Mouse (Mus musculus) myocyte (in vitro differentiated cells): ENCODE measurements around the gene Wdr64. TPM values are rescaled to one million over a fixed set of nuclear protein-coding genes. Genes with fewer than 3 reads are reported as not detected.

ENCODE experiments used
- H3K27me3 ChIP-seq: one replicate; pipeline ENCODE4 v1.6.1; 2011; ENCODE audit not compliant: control insufficient read depth, insufficient read depth, insufficient read length
- H3K36me3 ChIP-seq: one replicate; pipeline ENCODE4 v1.6.1; 2011; ENCODE audit not compliant: control insufficient read depth, insufficient read depth
- H3K4me2 ChIP-seq: one replicate; pipeline ENCODE4 v1.6.1; 2011; ENCODE audit warnings: low read depth, control low read depth
- H3K4me3 ChIP-seq: one replicate; pipeline ENCODE4 v1.5.1; 2011; ENCODE audit warnings: mild to moderate bottlenecking, control low read depth, moderate library complexity
- H3K79me2 ChIP-seq: one replicate; pipeline ENCODE4 v1.6.1; 2011; ENCODE audit not compliant: control insufficient read depth, insufficient read depth
- H3ac ChIP-seq: one replicate; pipeline ENCODE4 v1.6.1; 2011; ENCODE audit not compliant: control insufficient read depth, insufficient read length
- CEBPB ChIP-seq: IDR thresholded peaks from 2 replicates; pipeline ENCODE4 v1.6.1; 2011; ENCODE audit warnings: mild to moderate bottlenecking, moderate library complexity; ENCODE audit not compliant: poor library complexity, insufficient read depth, severe bottlenecking
- E2F4 ChIP-seq: IDR thresholded peaks from one replicate; pipeline ENCODE4 v1.6.1; 2011; ENCODE audit warnings: mild to moderate bottlenecking, control low read depth, moderate library complexity; ENCODE audit not compliant: insufficient read depth
- MAX ChIP-seq: IDR thresholded peaks from one replicate; pipeline ENCODE4 v1.6.1; 2011; ENCODE audit warnings: low read depth, mild to moderate bottlenecking, control low read depth
- MYOD1 ChIP-seq, 3 experiments: IDR thresholded peaks; one replicate each; pipeline ENCODE4 v1.6.1; 2011; ENCODE audit warnings: control low read depth in 2 of 3, low read depth in 2 of 3, mild to moderate bottlenecking in 2 of 3, moderate library complexity in 1 of 3; ENCODE audit not compliant: insufficient read length in 2 of 3, control insufficient read depth in 1 of 3
- MYOG ChIP-seq, 3 experiments: IDR thresholded peaks; one replicate each; pipeline ENCODE4 v1.6.1; 2011; ENCODE audit warnings: control low read depth in 2 of 3, low read depth in 2 of 3, mild to moderate bottlenecking in 2 of 3; ENCODE audit not compliant: insufficient read length in 2 of 3, control insufficient read depth in 1 of 3, insufficient read depth in 1 of 3
- POLR2A ChIP-seq: IDR thresholded peaks from one replicate; pipeline ENCODE4 v1.6.1; 2011; ENCODE audit warnings: low read depth, mild to moderate bottlenecking, control low read depth, moderate library complexity; ENCODE audit not compliant: insufficient read length
- POLR2AphosphoS2 ChIP-seq: IDR thresholded peaks from one replicate; pipeline ENCODE4 v1.6.1; 2011; ENCODE audit warnings: low read depth, control low read depth; ENCODE audit not compliant: insufficient read length
- REST ChIP-seq: IDR thresholded peaks from one replicate; pipeline ENCODE4 v1.6.1; 2011; ENCODE audit warnings: mild to moderate bottlenecking, control low read depth, moderate library complexity; ENCODE audit not compliant: insufficient read depth, insufficient read length
- SRF ChIP-seq: IDR thresholded peaks from one replicate; pipeline ENCODE4 v1.6.1; 2011; ENCODE audit warnings: low read depth; ENCODE audit not compliant: control insufficient read depth, insufficient read length
- TCF12 ChIP-seq: IDR thresholded peaks from one replicate; pipeline ENCODE4 v1.6.1; 2011; ENCODE audit warnings: mild to moderate bottlenecking, control low read depth; ENCODE audit not compliant: poor library complexity, insufficient read depth, severe bottlenecking
- TCF3 ChIP-seq: IDR thresholded peaks from one replicate; pipeline ENCODE4 v1.6.1; 2011; ENCODE audit warnings: low read depth, control low read depth; ENCODE audit not compliant: insufficient read length
- USF1 ChIP-seq: IDR thresholded peaks from one replicate; pipeline ENCODE4 v1.6.1; 2011; ENCODE audit warnings: low read depth, mild to moderate bottlenecking, control low read depth, moderate library complexity
- polyA plus RNA-seq: library from polyadenylated mRNA; unstranded; fragments of >200 nt; fragmentation: generic; extraction: Trizol; gene quantifications from one replicate; pipeline ENCODE4 v1.2.1, GENCODE M21; 2012; ENCODE audit warnings: missing spikeins

Gene Wdr64
- polyA plus RNA-seq, 1 experiment = not detected

GRCm38 (mm10) chr1:175829220-175829619 lies 130.8 kb downstream of the Wdr64 start:
- TF ChIP-seq TCF3 = no peak
- TF ChIP-seq POLR2A = no peak
- TF ChIP-seq REST = no peak
- no peak for TF ChIP-seq MYOD1 (IDR thresholded peaks at IDR 0.05; ENCODE audit: control insufficient read depth in 1 of 3, insufficient read length in 2 of 3, low read depth in 2 of 3)
- TF ChIP-seq TCF12 = no peak
- TF ChIP-seq SRF = no peak
- TF ChIP-seq POLR2AphosphoS2 = no peak
- no peak for TF ChIP-seq CEBPB
- no peak for TF ChIP-seq MAX
- TF ChIP-seq MYOG (IDR thresholded peaks at IDR 0.05; ENCODE audit: control insufficient read depth in 1 of 3, insufficient read depth in 1 of 3, insufficient read length in 2 of 3, low read depth in 2 of 3) = no peak
- TF ChIP-seq USF1 = no peak
- no peak for TF ChIP-seq E2F4
- Histone ChIP-seq H3K79me2 (no peaks in the 10 kb centered on the region), H3K4me3 (no peak overlapping the region), H3K27me3 (no peaks in the 10 kb centered on the region), H3K36me3 (no peaks in the 10 kb centered on the region), H3ac (no peak overlapping the region), H3K4me2 (no peak overlapping the region)

DNA sequence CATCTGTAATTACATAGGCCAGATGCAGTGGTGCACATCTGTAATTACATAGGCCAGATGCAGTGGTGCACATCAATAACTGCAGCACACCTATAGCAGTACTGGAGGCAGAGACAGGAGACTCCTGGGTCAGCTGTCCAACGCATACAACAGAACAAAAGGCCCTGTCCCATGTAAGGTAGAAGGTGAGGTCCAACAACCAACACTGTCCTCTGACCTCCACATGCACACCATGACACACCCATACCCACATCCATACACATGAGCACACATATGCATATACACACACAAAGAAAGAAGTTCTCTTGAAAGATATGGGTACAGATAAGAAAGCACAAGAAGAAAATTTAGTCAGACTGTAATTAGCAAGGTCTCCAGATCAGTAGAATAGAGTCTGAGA lies 157.1 kb downstream of the Wdr64 start:
- Histone ChIP-seq H3K79me2 (no peaks in the 10 kb centered on the region), H3K4me2 (no peak overlapping the region), H3ac (no peak overlapping the region), H3K36me3 (no peaks in the 10 kb centered on the region), H3K4me3 (no peak overlapping the region), H3K27me3 (no peaks in the 10 kb centered on the region)
- no peak for TF ChIP-seq POLR2AphosphoS2
- TF ChIP-seq SRF = no peak
- TF ChIP-seq MYOG (IDR thresholded peaks at IDR 0.05; ENCODE audit: control insufficient read depth in 1 of 3, insufficient read depth in 1 of 3, insufficient read length in 2 of 3, low read depth in 2 of 3) = no peak
- no peak for TF ChIP-seq POLR2A
- no peak for TF ChIP-seq USF1
- no peak for TF ChIP-seq REST

Other genes with a start within 250 kb of the Wdr64 start
- gene Rgs7, start 206.1 kb upstream of the Wdr64 start, polyA plus RNA-seq = 0.16 TPM
- not detected for gene Kmo, start 78.2 kb upstream of the Wdr64 start, polyA plus RNA-seq
- 115 TPM for gene Fh1, start 73.0 kb upstream of the Wdr64 start, polyA plus RNA-seq
- gene Opn3, start 5.8 kb upstream of the Wdr64 start, polyA plus RNA-seq = 4.8 TPM
- 1.0 TPM for gene Chml, start 5.7 kb upstream of the Wdr64 start, polyA plus RNA-seq
- 2.3 TPM for gene Exo1, start 182.0 kb downstream of the Wdr64 start, polyA plus RNA-seq
- gene Gm38100, start 221.7 kb downstream of the Wdr64 start, polyA plus RNA-seq = not detected